Mouse (Mus musculus) liver, adult 2 months (tissue): ENCODE results near the gene Polr1e.
"Not testable (repeated sequence)": the region's sequence is repeated elsewhere in the genome, so short reads cannot be mapped to it uniquely, and the experiment has no call there.

Source experiments
- CTCF ChIP-seq: fragments of 200-500 bp; IDR thresholded peaks from 2 replicates; pipeline ENCODE4 v1.5.1; 2011; ENCODE audit warnings: low read depth, low read length, control low read depth
- POLR2A ChIP-seq: fragments of 200-500 bp; IDR thresholded peaks from 2 replicates; pipeline ENCODE4 v1.6.1; 2011; ENCODE audit warnings: low read length, control low read depth; ENCODE audit not compliant: insufficient read depth; ENCODE audit errors: extremely low read depth

DNA sequence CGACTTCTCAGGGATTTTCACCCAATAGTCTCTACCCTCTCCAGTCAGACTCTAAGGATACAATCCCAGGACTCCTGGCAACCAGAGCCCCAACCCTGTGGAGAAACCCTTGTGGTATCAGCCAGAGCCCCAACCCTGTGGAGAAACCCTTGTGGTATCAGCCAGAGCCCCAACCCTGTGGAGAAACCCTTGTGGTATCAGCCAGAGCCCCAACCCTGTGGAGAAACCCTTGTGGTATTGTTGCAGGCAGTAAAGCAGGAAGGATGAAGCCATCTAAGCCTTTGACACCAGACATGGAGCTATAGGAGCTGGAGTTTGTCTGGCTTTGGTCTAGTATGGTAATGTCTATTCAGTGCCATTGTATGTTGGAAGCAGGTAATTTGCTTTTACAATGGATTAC lies 45.5 kb downstream of the Polr1e start:
- not testable (repeated sequence) for TF ChIP-seq CTCF, POLR2A
